Mouse (Mus musculus): Measurements from ENCODE around the gene Serpina11. TPM values are rescaled to one million over a fixed set of nuclear protein-coding genes. Genes with fewer than 3 reads are reported as not detected.
"Not testable (repeated sequence)": the region's sequence is repeated elsewhere in the genome, so short reads cannot be mapped to it uniquely, and the experiment has no call there.

The Serpina11 gene
- polyA plus RNA-seq, 1 experiment from 2014 or later, result not detected

DNA sequence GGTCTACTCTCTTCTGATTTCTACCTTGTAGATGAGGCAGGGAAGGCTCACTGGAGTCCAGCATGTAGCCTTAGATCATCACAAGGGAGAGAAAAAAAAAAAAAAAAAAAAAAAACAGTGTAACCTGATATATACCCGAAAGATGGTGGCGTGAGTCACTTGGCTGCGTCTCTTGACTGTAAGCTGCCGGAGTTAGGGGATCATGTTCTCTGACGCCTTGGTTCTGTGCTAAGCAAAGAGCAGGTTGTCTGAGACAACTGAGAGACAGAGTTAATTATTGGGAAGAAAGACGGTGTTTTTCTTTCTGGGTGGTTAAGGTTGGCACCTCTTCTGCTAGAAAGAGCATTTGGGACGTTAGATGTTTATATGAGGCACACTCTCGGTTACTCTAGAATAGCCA, 26.9 kb downstream of the Serpina11 start:
- no peaks in the 10 kb centered on the region for H3K27me3 ChIP-seq (ENCODE audit: low read depth, poor library complexity, severe bottlenecking)
- no peak overlapping the region for H3K27ac ChIP-seq
- H3K36me3 ChIP-seq, result no peaks in the 10 kb centered on the region
- WGBS, result 82% methylated on average over 8 of the region's 8 CpGs
- no peaks in the 10 kb centered on the region for H3K9me3 ChIP-seq (replicated peaks)
- no peaks in the 10 kb centered on the region for H3K4me1 ChIP-seq
- no peak overlapping the region for H3K4me3 ChIP-seq
- no peak for DNase-seq (ENCODE audit: low spot score)

DNA sequence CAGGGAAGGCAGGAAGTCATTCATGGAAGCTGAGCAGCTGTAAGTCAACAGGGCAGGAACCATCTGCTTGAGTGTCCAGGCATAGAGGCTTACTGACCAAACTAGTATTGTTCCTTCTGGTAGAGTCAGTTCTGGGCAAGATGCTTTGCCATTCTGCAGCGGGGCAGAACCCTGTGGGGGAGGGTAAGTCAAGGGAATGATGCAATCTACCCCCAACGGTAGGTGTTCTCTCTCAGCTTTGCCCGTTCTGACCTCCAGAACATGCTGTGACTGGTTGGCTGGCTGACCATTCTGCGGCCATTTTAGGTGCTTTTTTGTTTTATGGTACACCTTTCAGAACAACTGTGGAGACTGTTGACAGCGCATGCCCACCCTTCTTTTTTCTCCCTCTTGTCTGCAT, 27.4 kb downstream of the Serpina11 start:
- WGBS, result 87% methylated on average over 5 of the region's 5 CpGs
- Histone ChIP-seq H3K27me3 (ENCODE audit: low read depth, poor library complexity, severe bottlenecking) (no peaks in the 10 kb centered on the region), H3K9me3 (replicated peaks) (no peaks in the 10 kb centered on the region), H3K4me3 (no peak overlapping the region), H3K36me3 (no peaks in the 10 kb centered on the region), H3K27ac (no peak overlapping the region), H3K4me1 (no peaks in the 10 kb centered on the region)
- no peak for DNase-seq (ENCODE audit: low spot score)

DNA sequence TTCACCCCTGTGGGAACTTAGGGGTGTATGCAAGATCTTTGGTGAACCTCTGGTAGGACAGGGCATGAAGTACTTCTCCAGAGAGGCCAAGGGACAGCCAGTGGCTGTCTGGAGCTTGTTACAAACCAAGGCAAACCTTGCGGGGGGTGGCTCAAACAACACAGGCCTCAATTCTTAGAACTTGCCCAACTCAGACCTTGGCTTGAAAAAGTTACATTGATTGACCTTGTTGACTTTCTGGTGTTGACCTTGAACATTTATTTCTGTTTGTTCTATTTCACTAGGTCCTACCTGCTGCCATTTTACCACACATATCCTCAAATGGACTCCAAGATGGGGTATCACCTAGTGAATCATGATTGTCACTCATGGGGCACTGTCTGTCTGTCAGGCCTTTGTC, 28.0 kb downstream of the Serpina11 start:
- Histone ChIP-seq H3K27me3 (ENCODE audit: low read depth, poor library complexity, severe bottlenecking) (no peaks in the 10 kb centered on the region), H3K4me3 (no peak overlapping the region), H3K9me3 (replicated peaks) (no peaks in the 10 kb centered on the region), H3K27ac (no peak overlapping the region), H3K36me3 (no peaks in the 10 kb centered on the region), H3K4me1 (no peaks in the 10 kb centered on the region)
- no peak for DNase-seq (ENCODE audit: low spot score)
- WGBS, result 93% methylated on average over 1 of the region's 1 CpGs

DNA sequence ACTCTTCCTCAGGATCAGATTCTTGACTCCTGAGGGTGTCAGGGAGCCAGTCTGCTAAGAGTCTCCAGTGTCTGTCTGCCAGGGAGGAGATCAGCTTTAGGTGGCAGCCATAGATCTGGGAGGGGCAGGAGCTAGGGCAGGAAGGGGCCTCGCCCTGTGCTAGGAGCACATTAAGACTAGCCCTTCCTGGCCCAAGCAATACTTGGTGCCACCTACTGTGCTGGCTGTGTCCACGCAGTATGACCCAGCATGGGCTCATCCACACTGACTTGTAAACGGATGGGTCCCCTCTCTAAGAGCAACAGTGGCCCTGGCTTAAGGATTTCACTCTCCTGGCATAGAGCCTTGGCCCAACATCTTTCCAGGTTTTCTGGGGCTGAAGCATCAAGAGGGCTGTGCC, 31.0 kb downstream of the Serpina11 start, which contains the start of gene Serpina1e:
Gene Serpina1e (minus strand): TSS at position 178 of the 400 bp plus-strand sequence.
- Histone ChIP-seq H3K27me3 (ENCODE audit: low read depth, poor library complexity, severe bottlenecking) (no peaks in the 10 kb centered on the region), H3K4me3 (no peak within 1 kb of the TSS), H3K9me3 (replicated peaks) (no peaks in the 10 kb centered on the region), H3K36me3 (no peaks in the 10 kb centered on the region), H3K4me1 (no peaks in the 10 kb centered on the region), H3K27ac (no peak within 1 kb of the TSS)
- WGBS, result 77% methylated on average over 3 of the region's 3 CpGs
- no peak for DNase-seq (ENCODE audit: low spot score)

DNA sequence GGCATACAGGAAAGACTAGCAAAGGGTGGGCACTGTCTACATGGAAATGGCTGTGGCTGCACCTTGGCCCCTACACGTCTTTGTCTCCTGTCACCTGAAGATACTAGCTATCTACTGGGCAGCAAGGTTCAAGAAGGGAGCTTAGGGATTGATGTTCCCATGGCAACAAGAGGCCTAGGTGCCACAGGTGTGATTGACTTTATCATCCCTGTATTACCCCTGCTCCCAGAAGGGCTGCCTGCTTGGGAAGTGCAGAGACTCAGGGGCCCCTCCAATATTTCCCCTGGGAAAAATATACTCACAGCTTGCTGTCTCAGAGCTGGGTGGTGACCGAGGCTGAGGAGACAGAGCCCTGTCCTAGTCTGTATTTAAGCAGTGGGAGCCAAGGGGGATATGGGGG, 33.2 kb downstream of the Serpina11 start:
- not testable (repeated sequence) for H3K4me3 ChIP-seq; H3K36me3 ChIP-seq; H3K27me3 ChIP-seq (ENCODE audit: low read depth, poor library complexity, severe bottlenecking); H3K9me3 ChIP-seq (replicated peaks); DNase-seq (ENCODE audit: low spot score); H3K27ac ChIP-seq; H3K4me1 ChIP-seq
- WGBS, result 75% methylated on average over 2 of the region's 2 CpGs

DNA sequence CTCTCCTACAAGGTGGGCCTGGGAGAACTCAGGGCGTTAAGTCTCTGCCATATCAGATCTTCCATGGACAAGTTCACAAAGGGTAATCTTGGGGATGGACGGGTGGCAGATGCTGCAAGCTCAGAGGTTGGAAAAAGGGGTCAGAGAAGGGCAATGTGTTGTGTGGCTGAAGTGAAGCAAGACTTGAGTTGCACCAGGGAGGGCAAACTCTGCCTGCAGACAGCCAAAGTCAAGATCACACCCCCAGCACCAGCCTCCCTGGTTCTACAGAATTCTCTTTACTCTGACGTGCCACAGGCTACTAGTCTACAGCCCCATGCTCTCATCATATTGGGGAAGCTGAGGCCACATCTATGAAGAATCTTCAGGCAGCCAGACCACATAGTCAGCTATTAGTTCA, 36.8 kb downstream of the Serpina11 start:
- H3K4me1 ChIP-seq; H3K9me3 ChIP-seq (replicated peaks); DNase-seq (ENCODE audit: low spot score); H3K36me3 ChIP-seq; H3K4me3 ChIP-seq; H3K27me3 ChIP-seq (ENCODE audit: low read depth, poor library complexity, severe bottlenecking); H3K27ac ChIP-seq: not testable (repeated sequence)
- 78% methylated on average over 3 of the region's 3 CpGs for WGBS

DNA sequence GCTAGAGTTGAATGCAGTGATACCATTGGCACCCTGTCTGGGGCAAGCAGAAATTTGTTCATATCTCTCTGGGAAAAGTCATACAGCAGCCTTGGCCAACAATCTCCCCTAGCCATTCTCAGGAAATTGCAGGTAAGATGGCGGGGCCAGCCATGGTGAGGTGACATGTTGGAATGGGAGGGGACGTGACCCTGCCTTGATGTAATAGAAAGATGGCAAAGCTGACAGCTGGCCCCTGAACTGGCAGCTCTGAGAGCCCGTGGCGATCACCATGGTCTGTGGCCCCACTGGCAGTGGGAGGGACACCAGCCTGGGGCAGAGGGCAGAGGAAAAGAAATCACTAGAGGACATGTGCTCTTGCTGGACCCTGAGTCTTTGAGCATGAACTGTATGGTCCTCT, 43.5 kb downstream of the Serpina11 start:
- no peaks in the 10 kb centered on the region; the same call in 1 of the 2 replicates for H3K9me3 ChIP-seq (replicated peaks)
- H3K4me3 ChIP-seq, result no peak overlapping the region
- 90% methylated on average over 4 of the region's 4 CpGs for WGBS
- H3K27me3 ChIP-seq (ENCODE audit: low read depth, poor library complexity, severe bottlenecking), result no peaks in the 10 kb centered on the region
- no peaks in the 10 kb centered on the region for H3K36me3 ChIP-seq
- no peaks in the 10 kb centered on the region for H3K4me1 ChIP-seq
- no peak for DNase-seq (ENCODE audit: low spot score)
- H3K27ac ChIP-seq, result no peak overlapping the region

Other genes with a start within 250 kb of the Serpina11 start
- not detected in 2 replicates for gene Serpina1d, start 216.4 kb downstream of the Serpina11 start, polyA plus RNA-seq (2016; fragmentation: Nextera tagmentation; extraction: Ambion mirVana)
- gene Serpina1b, start 159.6 kb downstream of the Serpina11 start, polyA plus RNA-seq (2016; fragmentation: Nextera tagmentation; extraction: Ambion mirVana), result 0.19 TPM in 1 of 2 replicates, not detected in the other
- 0.20 TPM in 1 of 2 replicates, not detected in the other for gene Serpina1a, start 126.4 kb downstream of the Serpina11 start, polyA plus RNA-seq (2016; fragmentation: Nextera tagmentation; extraction: Ambion mirVana)
- not detected in 2 replicates for gene Serpina1c, start 85.1 kb downstream of the Serpina11 start, polyA plus RNA-seq (2016; fragmentation: Nextera tagmentation; extraction: Ambion mirVana)
- not detected in 2 replicates for gene Serpina1e, start 31.0 kb downstream of the Serpina11 start, polyA plus RNA-seq (2016; fragmentation: Nextera tagmentation; extraction: Ambion mirVana)
- gene Serpina9, start 23.8 kb upstream of the Serpina11 start, polyA plus RNA-seq (2016; fragmentation: Nextera tagmentation; extraction: Ambion mirVana), result not detected in 2 replicates
- gene Serpina12, start 54.5 kb upstream of the Serpina11 start, polyA plus RNA-seq (2016; fragmentation: Nextera tagmentation; extraction: Ambion mirVana), result not detected in 2 replicates
- gene Serpina5, start 111.2 kb upstream of the Serpina11 start, polyA plus RNA-seq (2016; fragmentation: Nextera tagmentation; extraction: Ambion mirVana), result not detected in 2 replicates
- not detected in 2 replicates for gene Serpina3a, start 122.8 kb upstream of the Serpina11 start, polyA plus RNA-seq (2016; fragmentation: Nextera tagmentation; extraction: Ambion mirVana)
- gene Serpina3b, start 138.0 kb upstream of the Serpina11 start, polyA plus RNA-seq (2016; fragmentation: Nextera tagmentation; extraction: Ambion mirVana), result not detected in 2 replicates
- gene Serpina3c, start 163.9 kb upstream of the Serpina11 start, polyA plus RNA-seq (2016; fragmentation: Nextera tagmentation; extraction: Ambion mirVana), result 0.09 TPM in 1 of 2 replicates, not detected in the other
- not detected in 2 replicates for gene Serpina3f, start 224.6 kb upstream of the Serpina11 start, polyA plus RNA-seq (2016; fragmentation: Nextera tagmentation; extraction: Ambion mirVana)
- 0.13 TPM in 1 of 2 replicates, not detected in the other for gene Serpina3g, start 246.3 kb upstream of the Serpina11 start, polyA plus RNA-seq (2016; fragmentation: Nextera tagmentation; extraction: Ambion mirVana)